Mouse (Mus musculus): Measurements from ENCODE around the gene Kdsr.

DNA sequence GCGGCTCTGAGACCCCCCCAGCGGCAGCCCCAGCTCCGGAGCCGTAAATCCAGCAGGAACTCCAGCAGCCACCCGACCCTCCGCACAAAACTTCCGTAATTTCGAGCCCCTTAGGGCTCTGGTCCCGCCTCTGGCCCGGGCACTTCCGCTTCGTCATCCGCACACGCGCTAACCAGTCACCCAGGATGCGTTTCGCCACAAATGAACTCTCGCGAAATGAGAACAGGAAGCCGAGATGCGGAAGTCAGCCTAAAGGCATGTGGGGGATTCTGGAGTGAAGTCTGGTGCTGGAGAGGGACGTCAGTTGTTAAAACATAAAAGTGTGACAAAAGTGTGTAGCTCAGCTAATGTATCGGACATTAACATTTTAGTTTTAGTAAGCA, 37.0 kb upstream of the Kdsr start, which contains the start of gene Vps4b:
- TF ChIP-seq POLR2A (IDR thresholded peaks at IDR 0.05; ENCODE audit: borderline replicate concordance, extremely low read depth, insufficient read depth, insufficient read length, poor library complexity, severe bottlenecking) (0 out of 2 replicates have a peak, but pooled peaks have one; percentile 37), CTCF (IDR thresholded peaks at IDR 0.05; ENCODE audit: borderline replicate concordance, extremely low read depth, insufficient read depth, insufficient read length) (no peak)
